Mouse (Mus musculus): ENCODE results near the gene Wap. TPM values are rescaled to one million over a fixed set of nuclear protein-coding genes. Genes with fewer than 3 reads are reported as not detected.
"Not testable (repeated sequence)": the region's sequence is repeated elsewhere in the genome, so short reads cannot be mapped to it uniquely, and the experiment has no call there.

Gene Wap
- total and polyA plus RNA-seq, 3 experiments = not detected

DNA sequence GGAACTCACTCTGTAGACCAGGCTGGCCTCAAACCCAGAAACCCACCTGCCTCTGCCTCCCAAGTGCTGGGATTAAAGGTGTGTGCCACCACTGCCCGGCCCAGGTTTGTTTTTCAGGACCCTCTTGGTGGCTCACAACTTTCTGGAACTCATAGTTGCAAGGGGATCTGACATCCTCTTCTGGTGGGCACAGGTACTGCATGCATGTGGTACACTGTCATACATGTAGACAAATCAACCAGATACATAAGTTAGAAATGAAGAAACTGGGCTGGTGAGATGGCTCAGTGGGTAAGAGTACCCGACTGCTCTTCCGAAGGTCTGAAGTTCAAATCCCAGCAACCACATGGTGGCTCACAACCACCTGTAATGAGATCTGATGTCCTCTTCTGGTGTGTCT, 14.5 kb upstream of the Wap start:
- in situ Hi-C loops (cut with MboI; ENCODE audit: low pct_ligation_motif_present, low pct_unique_long_range_greater_than_20kb, low sequenced_read_pairs) = loop anchor here (10.0 to 25.0 kb wide), 2 partner anchors 112 to 509 kb away; no protein-coding TSS in a partner anchor
- Histone ChIP-seq H3K4me1 (ENCODE audit: control insufficient read depth in 1 of 2, insufficient read depth in 2 of 2) (peaks cover 0 to 10% of the 10 kb centered on the region in 2 experiments; a peak in 3 of 4 replicates), H3K27me3 (replicated peaks) (peaks cover 68% of the 10 kb centered on the region)
- TF ChIP-seq RAD21 (IDR thresholded peaks at IDR 0.05; ENCODE audit: low read depth, low read length) = peak; percentile 28
- peak; percentile 47 to 57; a peak in 3 of 4 replicates for TF ChIP-seq CTCF (conservative IDR thresholded peaks at IDR 0.05 in 1 of 2, IDR thresholded peaks at IDR 0.05 in 1 of 2; ENCODE audit: low read depth in 2 of 2, low read length in 2 of 2)
- H3K79me2 ChIP-seq (replicated peaks; ENCODE audit: control insufficient read depth, extremely low read depth, insufficient read depth, poor library complexity, severe bottlenecking); H3K4me2 ChIP-seq (ENCODE audit: insufficient read depth, low read depth, poor library complexity, severe bottlenecking); dilution Hi-C loops (cut with MboI; ENCODE audit: extremely low pct_ligation_motif_present, extremely low pct_unique_long_range_greater_than_20kb, low sequenced_read_pairs); H3K9ac ChIP-seq (ENCODE audit: insufficient read depth, low read depth); H3K36me3 ChIP-seq (replicated peaks in 1 of 2; ENCODE audit: control insufficient read depth in 1 of 2, insufficient read depth in 1 of 2, low read length in 1 of 2); H3K27ac ChIP-seq (ENCODE audit: insufficient read depth, low read depth); H3K9me3 ChIP-seq (replicated peaks; ENCODE audit: low read length); H3K4me3 ChIP-seq (replicated peaks in 1 of 3; ENCODE audit: low read depth in 2 of 3, low read length in 2 of 3, poor library complexity in 1 of 3): not testable (repeated sequence)
- peak; percentile 41 for DNase-seq (ENCODE audit: extremely low read depth)

DNA sequence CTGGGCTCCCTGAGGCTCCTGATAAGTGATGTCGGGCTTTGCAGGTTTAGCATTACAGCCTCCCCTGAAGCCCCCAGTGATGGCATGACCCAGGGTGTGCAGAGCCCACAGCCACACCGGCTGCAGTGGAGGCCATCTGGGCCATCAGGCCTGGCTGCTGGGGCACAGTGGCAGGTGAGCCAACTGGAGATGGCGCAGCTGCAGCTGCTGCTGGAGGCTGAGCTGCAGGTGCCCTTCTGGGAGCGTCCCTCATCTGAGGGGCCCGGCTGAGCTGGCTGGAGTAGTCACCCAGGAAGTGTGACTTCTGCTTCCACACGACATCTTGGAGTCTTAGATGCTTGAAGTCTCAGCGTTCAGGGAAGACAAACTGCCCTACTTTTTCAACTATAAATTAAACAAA, 12.1 kb upstream of the Wap start:
- Histone ChIP-seq H3K27me3 (replicated peaks) (peaks cover 43% of the 10 kb centered on the region), H3K4me1 (ENCODE audit: control insufficient read depth in 1 of 2, insufficient read depth in 2 of 2) (peaks cover 0 to 14% of the 10 kb centered on the region in 2 experiments; a peak in 3 of 4 replicates), H3K4me2 (ENCODE audit: insufficient read depth, low read depth, poor library complexity, severe bottlenecking) (no peak overlapping the region), H3K9me3 (replicated peaks; ENCODE audit: low read length) (no peaks in the 10 kb centered on the region), H3K36me3 (replicated peaks in 1 of 2; ENCODE audit: control insufficient read depth in 1 of 2, insufficient read depth in 1 of 2, low read length in 1 of 2) (no peaks in the 10 kb centered on the region), H3K4me3 (replicated peaks in 1 of 3; ENCODE audit: low read depth in 2 of 3, low read length in 2 of 3, poor library complexity in 1 of 3) (no peak overlapping the region), H3K79me2 (replicated peaks; ENCODE audit: control insufficient read depth, extremely low read depth, insufficient read depth, poor library complexity, severe bottlenecking) (no peaks in the 10 kb centered on the region), H3K9ac (ENCODE audit: insufficient read depth, low read depth) (no peak overlapping the region), H3K27ac (ENCODE audit: insufficient read depth, low read depth) (no peak overlapping the region)
- in situ Hi-C loops (cut with MboI; ENCODE audit: low pct_ligation_motif_present, low pct_unique_long_range_greater_than_20kb, low sequenced_read_pairs) (loop anchor here (10.0 to 25.0 kb wide), 2 partner anchors 114 to 512 kb away; no protein-coding TSS in a partner anchor), dilution Hi-C loops (cut with MboI; ENCODE audit: extremely low pct_ligation_motif_present, extremely low pct_unique_long_range_greater_than_20kb, low sequenced_read_pairs) (no loop called here)
- peak; percentile 34 for DNase-seq (ENCODE audit: extremely low read depth)
- TF ChIP-seq TCF12 (IDR thresholded peaks at IDR 0.05; ENCODE audit: low read depth, low read length) (peak; percentile 76), POLR2AphosphoS2 (IDR thresholded peaks at IDR 0.05; ENCODE audit: low read depth, low read length) (no peak), CHD1 (IDR thresholded peaks at IDR 0.05; ENCODE audit: low read depth, low read length) (no peak), JUND (conservative IDR thresholded peaks at IDR 0.05; ENCODE audit: low read depth, low read length) (no peak)

DNA sequence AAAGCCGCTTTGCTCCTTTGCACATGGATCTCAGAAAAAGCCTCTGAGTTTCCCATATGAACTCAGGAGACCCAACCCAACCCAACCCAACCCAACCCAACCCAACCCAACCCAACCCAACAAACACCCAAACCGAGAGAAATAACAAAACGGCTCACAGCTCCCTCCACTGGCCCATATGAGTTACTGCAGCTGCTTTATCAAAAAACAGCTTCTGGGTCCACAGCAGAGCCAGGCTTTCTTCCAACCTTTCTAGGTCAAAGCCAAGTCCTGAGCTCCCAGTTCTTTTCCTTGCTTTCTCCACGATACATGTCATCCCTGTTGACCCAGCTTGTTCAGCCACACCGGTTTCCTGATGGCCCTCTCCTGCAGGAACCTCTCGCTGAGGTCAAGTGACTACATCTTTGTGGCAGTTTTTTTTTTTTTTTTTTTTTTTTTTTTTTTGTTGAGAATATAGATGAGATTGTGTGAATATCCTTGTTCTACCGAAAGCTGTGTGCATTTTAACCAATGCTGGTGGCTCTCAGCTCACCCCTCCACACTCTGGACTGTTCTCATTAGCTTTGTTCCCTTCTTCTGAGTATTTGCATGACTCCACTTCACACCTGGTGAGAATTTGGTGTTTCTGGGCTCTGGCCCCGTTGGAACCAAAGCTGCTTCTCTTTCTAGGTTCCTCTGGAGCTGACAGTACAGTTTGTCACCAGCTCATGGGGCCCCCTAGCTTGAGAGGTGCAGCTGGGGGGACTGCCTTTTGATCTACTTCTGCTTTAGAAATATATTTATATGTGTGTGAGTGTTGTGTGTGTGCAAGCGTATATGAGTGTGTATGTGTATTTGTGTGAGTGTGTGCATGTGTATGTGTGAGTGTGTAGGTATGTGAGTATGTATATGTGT, 9.6 kb upstream of the Wap start:
- Histone ChIP-seq H3K4me1 (ENCODE audit: control insufficient read depth in 1 of 2, insufficient read depth in 2 of 2) (peaks cover 0 to 14% of the 10 kb centered on the region in 2 experiments; a peak in 3 of 4 replicates), H3K27ac (ENCODE audit: insufficient read depth, low read depth) (no peak overlapping the region), H3K4me3 (replicated peaks in 1 of 3; ENCODE audit: low read depth in 2 of 3, low read length in 2 of 3, poor library complexity in 1 of 3) (no peak overlapping the region), H3K79me2 (replicated peaks; ENCODE audit: control insufficient read depth, extremely low read depth, insufficient read depth, poor library complexity, severe bottlenecking) (no peaks in the 10 kb centered on the region), H3K9ac (ENCODE audit: insufficient read depth, low read depth) (no peak overlapping the region), H3K4me2 (ENCODE audit: insufficient read depth, low read depth, poor library complexity, severe bottlenecking) (no peak overlapping the region), H3K27me3 (replicated peaks) (peaks cover 40% of the 10 kb centered on the region), H3K9me3 (replicated peaks; ENCODE audit: low read length) (no peaks in the 10 kb centered on the region), H3K36me3 (replicated peaks in 1 of 2; ENCODE audit: control insufficient read depth in 1 of 2, insufficient read depth in 1 of 2, low read length in 1 of 2) (no peaks in the 10 kb centered on the region)
- no peak for DNase-seq (ENCODE audit: extremely low read depth)
- dilution Hi-C loops (cut with MboI; ENCODE audit: extremely low pct_ligation_motif_present, extremely low pct_unique_long_range_greater_than_20kb, low sequenced_read_pairs) (no loop called here), in situ Hi-C loops (cut with MboI; ENCODE audit: low pct_ligation_motif_present, low pct_unique_long_range_greater_than_20kb, low sequenced_read_pairs) (no loop called here)
- TF ChIP-seq SMC3 (IDR thresholded peaks at IDR 0.05; ENCODE audit: low read depth, low read length) = peak; percentile 27; the same call in 1 of the 2 replicates
- no peak for TF ChIP-seq TBP (conservative IDR thresholded peaks at IDR 0.05; ENCODE audit: low read depth, low read length)
- TF ChIP-seq CHD1 (IDR thresholded peaks at IDR 0.05; ENCODE audit: low read depth, low read length) = no peak
- TF ChIP-seq JUND (conservative IDR thresholded peaks at IDR 0.05; ENCODE audit: low read depth, low read length) = no peak
- no peak for TF ChIP-seq EP300 (IDR thresholded peaks at IDR 0.05; ENCODE audit: low read length)
- peak in 1 of 2 experiments; percentile 64; a peak in 2 of 4 replicates for TF ChIP-seq CTCF (conservative IDR thresholded peaks at IDR 0.05 in 1 of 2, IDR thresholded peaks at IDR 0.05 in 1 of 2; ENCODE audit: low read depth in 2 of 2, low read length in 2 of 2)
- TF ChIP-seq ZKSCAN1 (IDR thresholded peaks at IDR 0.05; ENCODE audit: borderline replicate concordance, low read depth, low read length) = no peak
- peak; percentile 77 for TF ChIP-seq ZNF384 (IDR thresholded peaks at IDR 0.05; ENCODE audit: low read depth, low read length)
- TF ChIP-seq RAD21 (IDR thresholded peaks at IDR 0.05; ENCODE audit: low read depth, low read length) = peak; percentile 38

Data from CH12.LX (cell line).